Mouse (Mus musculus): ENCODE results near the gene Pfdn2.

- TF ChIP-seq CTCF (IDR thresholded peaks at IDR 0.05; ENCODE audit: low read depth) (no peak), EP300 (IDR thresholded peaks at IDR 0.05; ENCODE audit: low read depth) (no peak)
Measured at GRCm38 (mm10) chr1:171375646-171376097, 30.2 kb downstream of the Pfdn2 start.
